Mouse (Mus musculus) hindlimb bud, embryonic 11.5 days (tissue): Measurements from ENCODE around the gene Col25a1.

ENCODE experiments used
- DNase-seq: peaks from one replicate; pipeline ENCODE4 v3.0.0-alpha.2; 2012; ENCODE audit warnings: low read depth, low spot score; ENCODE audit errors: extremely low spot score

Gene Col25a1

GRCm38 (mm10) chr3:130373145-130373544, 241.8 kb downstream of the Col25a1 start:
- no peak for DNase-seq

- DNase-seq = no peak
Observed at GRCm38 (mm10) chr3:130374620-130375341, 243.5 kb downstream of the Col25a1 start.

- no peak for DNase-seq
Observed at GRCm38 (mm10) chr3:130377786-130378185, 246.5 kb downstream of the Col25a1 start.

GRCm38 (mm10) chr3:130378626-130379025, 247.3 kb downstream of the Col25a1 start:
- no peak for DNase-seq

- no peak for DNase-seq
Observed at GRCm38 (mm10) chr3:130380299-130380845, 249.1 kb downstream of the Col25a1 start.

GRCm38 (mm10) chr3:130381691-130382090, 250.4 kb downstream of the Col25a1 start:
- no peak for DNase-seq

GRCm38 (mm10) chr3:130385856-130386255, 254.6 kb downstream of the Col25a1 start:
- DNase-seq = no peak

GRCm38 (mm10) chr3:130387156-130387555, 255.9 kb downstream of the Col25a1 start:
- no peak for DNase-seq

- no peak for DNase-seq
Observed at GRCm38 (mm10) chr3:130389261-130389975, 258.1 kb downstream of the Col25a1 start.

GRCm38 (mm10) chr3:130396636-130397035, 265.3 kb downstream of the Col25a1 start:
- DNase-seq = no peak

GRCm38 (mm10) chr3:130400716-130401559, 269.6 kb downstream of the Col25a1 start:
- DNase-seq = peak; percentile 81

GRCm38 (mm10) chr3:130401560-130401852, 270.2 kb downstream of the Col25a1 start:
- DNase-seq = no peak

- no peak for DNase-seq
Observed at GRCm38 (mm10) chr3:130404525-130405409, 273.5 kb downstream of the Col25a1 start.

GRCm38 (mm10) chr3:130407201-130407600, 275.9 kb downstream of the Col25a1 start:
- DNase-seq = no peak

- peak; percentile 70 for DNase-seq
Observed at GRCm38 (mm10) chr3:130413239-130413638, 281.9 kb downstream of the Col25a1 start.

GRCm38 (mm10) chr3:130418951-130419350, 287.6 kb downstream of the Col25a1 start:
- peak; percentile 69 for DNase-seq

GRCm38 (mm10) chr3:130428796-130429195, 297.5 kb downstream of the Col25a1 start:
- DNase-seq = no peak

GRCm38 (mm10) chr3:130430052-130430451, 298.8 kb downstream of the Col25a1 start:
- no peak for DNase-seq

- DNase-seq = no peak
Observed at GRCm38 (mm10) chr3:130432818-130433217, 301.5 kb downstream of the Col25a1 start.

GRCm38 (mm10) chr3:130436956-130437355, 305.7 kb downstream of the Col25a1 start:
- DNase-seq = no peak
